Mouse (Mus musculus) small intestine, adult 2 months (tissue): ENCODE measurements around the gene Adarb1.

ENCODE experiments used
- CTCF ChIP-seq: fragments of 200-500 bp; IDR thresholded peaks from 2 replicates; pipeline ENCODE4 v1.5.1; 2012; ENCODE audit warnings: low read depth, mild to moderate bottlenecking, control low read depth, inconsistent platforms, low read length, moderate library complexity, mixed read lengths; ENCODE audit not compliant: insufficient replicate concordance, insufficient read length; ENCODE audit errors: extremely low read depth
- POLR2A ChIP-seq: fragments of 200-500 bp; IDR thresholded peaks from 2 replicates; pipeline ENCODE4 v1.6.1; 2012; ENCODE audit warnings: low read depth, mild to moderate bottlenecking, control low read depth, inconsistent platforms, low read length, moderate library complexity

- TF ChIP-seq CTCF (peak; percentile 69; the same call in 1 of the 2 replicates), POLR2A (no peak)
Observed at GRCm38 (mm10) chr10:77353031-77353745, 64.9 kb downstream of the Adarb1 start.
